Mouse (Mus musculus) heart, embryonic 10.5 days (tissue): ENCODE measurements at regions not wholly inside any gene's neighbourhood (a gene's known extent, or its start where the extent isn't known, plus 50 kb on each side); places are given as distances from the start of the nearest gene placed in this dataset.

ENCODE experiments used
- DNase-seq: peaks from one replicate; pipeline ENCODE4 v3.0.0-alpha.2; 2017; ENCODE audit warnings: low spot score
- H3K27ac ChIP-seq: fragments of 300-500 bp; sonication (generic); 2 replicates; pipeline ENCODE4 v1.5.1; 2016; ENCODE audit warnings: mild to moderate bottlenecking
- H3K27me3 ChIP-seq: fragments of 300-500 bp; sonication (generic); 2 replicates; pipeline ENCODE4 v1.6.1; 2016; ENCODE audit warnings: mild to moderate bottlenecking; ENCODE audit not compliant: poor library complexity, insufficient read depth, severe bottlenecking
- H3K36me3 ChIP-seq: fragments of 300-500 bp; sonication (generic); 2 replicates; pipeline ENCODE4 v1.6.1; 2016; ENCODE audit warnings: mild to moderate bottlenecking, moderate library complexity
- H3K4me1 ChIP-seq: fragments of 300-500 bp; sonication (generic); 2 replicates; pipeline ENCODE4 v1.6.1; 2016; ENCODE audit warnings: mild to moderate bottlenecking
- H3K4me3 ChIP-seq: fragments of 300-500 bp; sonication (generic); 2 replicates; pipeline ENCODE4 v1.5.1; 2016; ENCODE audit warnings: mild to moderate bottlenecking, moderate library complexity
- H3K9me3 ChIP-seq: fragments of 300-500 bp; sonication (generic); 2 replicates; pipeline ENCODE4 v1.6.1; 2016; ENCODE audit warnings: mild to moderate bottlenecking, moderate library complexity
- WGBS: fragments of 180-500 bp; shearing (Covaris S2); methylation state at CpG from one replicate; pipeline ENCODE4 v1.1.7; 2016; 5-methylcytosine and 5-hydroxymethylcytosine counted together

GRCm38 (mm10) chr2:124820821-124821220 is 247.1 kb upstream of the Slc24a5 start:
- WGBS, result 86% methylated on average over 9 of the region's 9 CpGs

GRCm38 (mm10) chr2:124821366-124821765 is 246.6 kb upstream of the Slc24a5 start:
- no peak for DNase-seq
- Histone ChIP-seq H3K27me3 (no peaks in the 10 kb centered on the region), H3K9me3 (no peaks in the 10 kb centered on the region), H3K36me3 (no peaks in the 10 kb centered on the region), H3K4me1 (0 out of 2 replicates have a peak, but pooled peaks cover 4% of the 10 kb centered on the region), H3K4me3 (no peak overlapping the region), H3K27ac (no peak overlapping the region)
- WGBS, result 86% methylated on average over 4 of the region's 4 CpGs

More at GRCm38 (mm10) chr2:124820821-124821220, 247.1 kb upstream of the Slc24a5 start:
- Histone ChIP-seq H3K4me3 (no peak overlapping the region), H3K27me3 (no peaks in the 10 kb centered on the region), H3K36me3 (no peaks in the 10 kb centered on the region), H3K4me1 (0 out of 2 replicates have a peak, but pooled peaks cover 4% of the 10 kb centered on the region), H3K9me3 (no peaks in the 10 kb centered on the region), H3K27ac (no peak overlapping the region)
- DNase-seq, result no peak

- DNase-seq, result no peak
- H3K4me3 ChIP-seq, result no peak overlapping the region
- H3K4me1 ChIP-seq, result no peaks in the 10 kb centered on the region
- H3K9me3 ChIP-seq, result no peaks in the 10 kb centered on the region
- H3K27ac ChIP-seq, result peak overlapping the region; percentile 42; the same call in 1 of the 2 replicates
- no peaks in the 10 kb centered on the region for H3K27me3 ChIP-seq
- H3K36me3 ChIP-seq, result no peaks in the 10 kb centered on the region
- 76% methylated on average over 4 of the region's 4 CpGs for WGBS
Measured at GRCm38 (mm10) chr2:124848812-124849211, 219.1 kb upstream of the Slc24a5 start.

GRCm38 (mm10) chr2:124858504-124858903 is 209.4 kb upstream of the Slc24a5 start:
- Histone ChIP-seq H3K27me3 (no peaks in the 10 kb centered on the region), H3K4me1 (no peaks in the 10 kb centered on the region), H3K4me3 (no peak overlapping the region), H3K9me3 (no peaks in the 10 kb centered on the region), H3K36me3 (no peaks in the 10 kb centered on the region), H3K27ac (0 out of 2 replicates have a peak overlapping the region, but pooled peaks have one; percentile 24)
- no peak for DNase-seq
- WGBS, result 61% methylated on average over 3 of the region's 3 CpGs

- H3K27ac ChIP-seq, result peak overlapping the region; percentile 53; the same call in 1 of the 2 replicates
- no peaks in the 10 kb centered on the region for H3K36me3 ChIP-seq
- H3K9me3 ChIP-seq, result no peaks in the 10 kb centered on the region
- no peak for DNase-seq
- no peak overlapping the region for H3K4me3 ChIP-seq
- no peaks in the 10 kb centered on the region for H3K27me3 ChIP-seq
- WGBS, result 15% methylated on average over 4 of the region's 4 CpGs
- H3K4me1 ChIP-seq, result peaks cover 7% of the 10 kb centered on the region; the same call in 1 of the 2 replicates
Measured at GRCm38 (mm10) chr2:124888209-124888608, 179.7 kb upstream of the Slc24a5 start.

GRCm38 (mm10) chr2:124895002-124895401 is 172.9 kb upstream of the Slc24a5 start:
- DNase-seq, result no peak
- H3K27ac ChIP-seq, result no peak overlapping the region
- H3K27me3 ChIP-seq, result no peaks in the 10 kb centered on the region
- no peaks in the 10 kb centered on the region for H3K4me1 ChIP-seq
- no peaks in the 10 kb centered on the region for H3K9me3 ChIP-seq
- H3K4me3 ChIP-seq, result no peak overlapping the region
- WGBS, result 87% methylated on average over 4 of the region's 4 CpGs
- H3K36me3 ChIP-seq, result no peaks in the 10 kb centered on the region

- DNase-seq, result no peak
Measured at GRCm38 (mm10) chr2:124903556-124903955, 164.4 kb upstream of the Slc24a5 start.

GRCm38 (mm10) chr2:124905076-124905475 is 162.8 kb upstream of the Slc24a5 start:
- Histone ChIP-seq H3K27ac (no peak overlapping the region), H3K4me3 (no peak overlapping the region), H3K36me3 (no peaks in the 10 kb centered on the region), H3K27me3 (no peaks in the 10 kb centered on the region), H3K9me3 (no peaks in the 10 kb centered on the region), H3K4me1 (no peaks in the 10 kb centered on the region)
- no peak for DNase-seq
- WGBS, result 85% methylated on average over 1 of the region's 1 CpGs

More at GRCm38 (mm10) chr2:124903556-124903955, 164.4 kb upstream of the Slc24a5 start:
- Histone ChIP-seq H3K4me1 (no peaks in the 10 kb centered on the region), H3K27me3 (no peaks in the 10 kb centered on the region), H3K9me3 (no peaks in the 10 kb centered on the region), H3K4me3 (no peak overlapping the region), H3K27ac (no peak overlapping the region), H3K36me3 (no peaks in the 10 kb centered on the region)
- WGBS, result 80% methylated on average over 4 of the region's 4 CpGs

GRCm38 (mm10) chr2:124918986-124919761 is 148.8 kb upstream of the Slc24a5 start:
- 58% methylated on average over 7 of the region's 7 CpGs for WGBS
- Histone ChIP-seq H3K4me1 (peaks cover 21% of the 10 kb centered on the region), H3K36me3 (no peaks in the 10 kb centered on the region), H3K27ac (peak overlapping the region; percentile 68), H3K27me3 (no peaks in the 10 kb centered on the region), H3K4me3 (no peak overlapping the region), H3K9me3 (no peaks in the 10 kb centered on the region)
- no peak for DNase-seq

GRCm38 (mm10) chr2:124919762-124920255 is 148.1 kb upstream of the Slc24a5 start:
- H3K27ac ChIP-seq, result peak overlapping the region; percentile 68; the same call in 1 of the 2 replicates

GRCm38 (mm10) chr2:124920265-124920664 is 147.7 kb upstream of the Slc24a5 start:
- WGBS, result 12% methylated on average over 2 of the region's 2 CpGs
- H3K27ac ChIP-seq, result peak overlapping the region; percentile 68
- no peaks in the 10 kb centered on the region for H3K27me3 ChIP-seq
- no peaks in the 10 kb centered on the region for H3K9me3 ChIP-seq
- DNase-seq, result no peak
- H3K4me1 ChIP-seq, result peaks cover 21% of the 10 kb centered on the region
- no peaks in the 10 kb centered on the region for H3K36me3 ChIP-seq
- H3K4me3 ChIP-seq, result no peak overlapping the region

More at GRCm38 (mm10) chr2:124919762-124920255, 148.1 kb upstream of the Slc24a5 start:
- peak; percentile 83 for DNase-seq
- Histone ChIP-seq H3K4me1 (peaks cover 21% of the 10 kb centered on the region), H3K9me3 (no peaks in the 10 kb centered on the region), H3K4me3 (no peak overlapping the region), H3K36me3 (no peaks in the 10 kb centered on the region), H3K27me3 (no peaks in the 10 kb centered on the region)
- 13% methylated on average over 1 of the region's 1 CpGs for WGBS

- H3K4me1 ChIP-seq, result peaks cover 5% of the 10 kb centered on the region
- H3K27ac ChIP-seq, result no peak overlapping the region
- no peak for DNase-seq
- H3K4me3 ChIP-seq, result no peak overlapping the region
- H3K27me3 ChIP-seq, result no peaks in the 10 kb centered on the region
- no peaks in the 10 kb centered on the region for H3K36me3 ChIP-seq
- H3K9me3 ChIP-seq, result no peaks in the 10 kb centered on the region
- WGBS, result 86% methylated on average over 10 of the region's 10 CpGs
Measured at GRCm38 (mm10) chr2:124927882-124928758, 139.8 kb upstream of the Slc24a5 start.

- H3K27me3 ChIP-seq, result no peaks in the 10 kb centered on the region
- H3K4me1 ChIP-seq, result peaks cover 5% of the 10 kb centered on the region
- no peak for DNase-seq
- H3K36me3 ChIP-seq, result no peaks in the 10 kb centered on the region
- no peak overlapping the region for H3K27ac ChIP-seq
- H3K4me3 ChIP-seq, result no peak overlapping the region
- no peaks in the 10 kb centered on the region for H3K9me3 ChIP-seq
- 69% methylated on average over 5 of the region's 5 CpGs for WGBS
Measured at GRCm38 (mm10) chr2:124928759-124929113, 139.2 kb upstream of the Slc24a5 start.
